Mouse (Mus musculus): ENCODE measurements at regions not wholly inside any gene's neighbourhood (a gene's known extent, or its start where the extent isn't known, plus 50 kb on each side); places are given as distances from the start of the nearest gene placed in this dataset.
A peak's percentile ranks its signal among the peaks of the same experiment; 100 is the strongest.

- Histone ChIP-seq H3K27ac (ENCODE audit: low read depth) (peak overlapping the region; percentile 16; the same call in 1 of the 2 replicates), H3K27me3 (ENCODE audit: insufficient read depth, low read length) (no peaks in the 10 kb centered on the region), H3K4me2 (ENCODE audit: low read depth, low read length) (no peak overlapping the region), H3K9ac (replicated peaks) (no peak overlapping the region), H3K9me3 (ENCODE audit: low read length) (peaks cover 2% of the 10 kb centered on the region; the same call in 1 of the 2 replicates), H3K4me3 (ENCODE audit: low read depth, low read length) (no peak overlapping the region), H3K4me1 (ENCODE audit: insufficient read depth) (no peaks in the 10 kb centered on the region; the same call in 1 of the 2 replicates), H3K36me3 (replicated peaks; ENCODE audit: insufficient read depth, low read length) (no peaks in the 10 kb centered on the region)
- ATAC-seq (peak; percentile 58), DNase-seq (peak; percentile 55)
- TF ChIP-seq CTCF (IDR thresholded peaks at IDR 0.05; ENCODE audit: low read depth) = no peak
- 45% methylated on average over 11 of the region's 11 CpGs for WGBS (ENCODE audit: insufficient replicate concordance)
Measured at GRCm38 (mm10) chr13:28512573-28513334, 255.4 kb downstream of the Gm11361 start.

- DNase-seq (no peak), ATAC-seq (no peak)
- Histone ChIP-seq H3K9me3 (ENCODE audit: low read length) (no peaks in the 10 kb centered on the region), H3K36me3 (replicated peaks; ENCODE audit: insufficient read depth, low read length) (no peaks in the 10 kb centered on the region), H3K4me3 (ENCODE audit: low read depth, low read length) (no peak overlapping the region), H3K9ac (replicated peaks) (no peak overlapping the region), H3K4me2 (ENCODE audit: low read depth, low read length) (no peak overlapping the region), H3K27ac (ENCODE audit: low read depth) (0 out of 2 replicates have a peak overlapping the region, but pooled peaks have one; percentile 11), H3K4me1 (ENCODE audit: insufficient read depth) (no peaks in the 10 kb centered on the region; the same call in 1 of the 2 replicates), H3K27me3 (ENCODE audit: insufficient read depth, low read length) (no peaks in the 10 kb centered on the region)
- 68% methylated on average over 2 of the region's 2 CpGs for WGBS (ENCODE audit: insufficient replicate concordance)
- TF ChIP-seq CTCF (IDR thresholded peaks at IDR 0.05; ENCODE audit: low read depth) (no peak), EP300 (IDR thresholded peaks at IDR 0.05; ENCODE audit: low read depth) (no peak)
Measured at GRCm38 (mm10) chr13:28508184-28508583, 250.9 kb downstream of the Gm11361 start.

GRCm38 (mm10) chr13:28507783-28508182 is 250.5 kb downstream of the Gm11361 start:
- DNase-seq (no peak), ATAC-seq (no peak)
- Histone ChIP-seq H3K4me3 (ENCODE audit: low read depth, low read length) (no peak overlapping the region), H3K4me1 (ENCODE audit: insufficient read depth) (no peaks in the 10 kb centered on the region; the same call in 1 of the 2 replicates), H3K27me3 (ENCODE audit: insufficient read depth, low read length) (no peaks in the 10 kb centered on the region), H3K9ac (replicated peaks) (no peak overlapping the region), H3K4me2 (ENCODE audit: low read depth, low read length) (no peak overlapping the region), H3K27ac (ENCODE audit: low read depth) (no peak overlapping the region), H3K9me3 (ENCODE audit: low read length) (no peaks in the 10 kb centered on the region), H3K36me3 (replicated peaks; ENCODE audit: insufficient read depth, low read length) (no peaks in the 10 kb centered on the region)
- TF ChIP-seq CTCF (IDR thresholded peaks at IDR 0.05; ENCODE audit: low read depth) (no peak), EP300 (IDR thresholded peaks at IDR 0.05; ENCODE audit: low read depth) (no peak)
- whole genome bisulfite sequencing (ENCODE audit: insufficient replicate concordance) = 50% methylated on average over 5 of the region's 5 CpGs

GRCm38 (mm10) chr13:28504340-28504739 is 247.0 kb downstream of the Gm11361 start:
- no peaks in the 10 kb centered on the region for H3K36me3 ChIP-seq (replicated peaks; ENCODE audit: insufficient read depth, low read length)
- H3K4me1 ChIP-seq (ENCODE audit: insufficient read depth) = peaks cover 5% of the 10 kb centered on the region
- H3K27ac ChIP-seq (ENCODE audit: low read depth) = no peak overlapping the region
- TF ChIP-seq CTCF (IDR thresholded peaks at IDR 0.05; ENCODE audit: low read depth) (no peak), EP300 (IDR thresholded peaks at IDR 0.05; ENCODE audit: low read depth) (no peak)
- H3K9ac ChIP-seq (replicated peaks) = no peak overlapping the region
- no peaks in the 10 kb centered on the region for H3K27me3 ChIP-seq (ENCODE audit: insufficient read depth, low read length)
- no peak for DNase-seq
- ATAC-seq = no peak
- H3K4me2 ChIP-seq (ENCODE audit: low read depth, low read length) = no peak overlapping the region
- no peak overlapping the region for H3K4me3 ChIP-seq (ENCODE audit: low read depth, low read length)
- WGBS (ENCODE audit: insufficient replicate concordance) = 69% methylated on average over 3 of the region's 3 CpGs
- H3K9me3 ChIP-seq (ENCODE audit: low read length) = no peaks in the 10 kb centered on the region

GRCm38 (mm10) chr13:28502171-28502570 is 244.8 kb downstream of the Gm11361 start:
- WGBS (ENCODE audit: insufficient replicate concordance) = 22% methylated on average over 2 of the region's 2 CpGs
- no peak for TF ChIP-seq EP300 (IDR thresholded peaks at IDR 0.05; ENCODE audit: low read depth)
- TF ChIP-seq CTCF (IDR thresholded peaks at IDR 0.05; ENCODE audit: low read depth) = no peak
- Histone ChIP-seq H3K36me3 (replicated peaks; ENCODE audit: insufficient read depth, low read length) (no peaks in the 10 kb centered on the region), H3K27me3 (ENCODE audit: insufficient read depth, low read length) (no peaks in the 10 kb centered on the region), H3K9me3 (ENCODE audit: low read length) (no peaks in the 10 kb centered on the region), H3K4me2 (ENCODE audit: low read depth, low read length) (no peak overlapping the region), H3K4me3 (ENCODE audit: low read depth, low read length) (no peak overlapping the region), H3K4me1 (ENCODE audit: insufficient read depth) (peaks cover 5% of the 10 kb centered on the region), H3K9ac (replicated peaks) (no peak overlapping the region), H3K27ac (ENCODE audit: low read depth) (no peak overlapping the region)
- ATAC-seq = peak; percentile 57
- DNase-seq = peak; percentile 22

GRCm38 (mm10) chr13:28500697-28501096 is 243.4 kb downstream of the Gm11361 start:
- Histone ChIP-seq H3K9me3 (ENCODE audit: low read length) (no peaks in the 10 kb centered on the region), H3K4me2 (ENCODE audit: low read depth, low read length) (no peak overlapping the region), H3K36me3 (replicated peaks; ENCODE audit: insufficient read depth, low read length) (no peaks in the 10 kb centered on the region), H3K9ac (replicated peaks) (no peak overlapping the region), H3K4me3 (ENCODE audit: low read depth, low read length) (no peak overlapping the region), H3K27me3 (ENCODE audit: insufficient read depth, low read length) (no peaks in the 10 kb centered on the region), H3K4me1 (ENCODE audit: insufficient read depth) (peaks cover 5% of the 10 kb centered on the region), H3K27ac (ENCODE audit: low read depth) (no peak overlapping the region)
- TF ChIP-seq CTCF (IDR thresholded peaks at IDR 0.05; ENCODE audit: low read depth) = no peak
- TF ChIP-seq EP300 (IDR thresholded peaks at IDR 0.05; ENCODE audit: low read depth) = no peak
- WGBS (ENCODE audit: insufficient replicate concordance) = 78% methylated on average over 6 of the region's 6 CpGs
- DNase-seq = no peak
- no peak for ATAC-seq
